In genomic region chr8:79680555-79680954, GRCm38 (mm10) we compare ENCODE assay signal across 8 mouse cellular contexts. TPM values are rescaled to one million over a fixed set of nuclear protein-coding genes. Genes with fewer than 3 reads are reported as not detected.
A peak's percentile ranks its signal among the peaks of the same experiment; 100 is the strongest.
DNase-seq lines count a peak whose midpoint lies in the region; ATAC-seq and TF ChIP-seq lines count a peak whose summit lies in the region.

No protein-coding gene starts in this region.

- H3K9me3 ChIP-seq in lung, embryonic 16.5 days (ENCODE audit: control insufficient read depth, low read length) = no peaks in the 10 kb centered on the region

- WGBS in kidney, adult 2 months = 2% methylated on average over 34 of the region's 34 CpGs
- WGBS in lung, embryonic 16.5 days = 4% methylated on average over 34 of the region's 34 CpGs

- H3K4me2 ChIP-seq in lung, embryonic 16.5 days (ENCODE audit: low read depth, low read length) = peak overlapping the region; percentile 59

- peaks cover 3% of the 10 kb centered on the region; the same call in 1 of the 2 replicates for H3K4me1 ChIP-seq in kidney, adult 2 months (ENCODE audit: control insufficient read depth, insufficient read depth, low read length)
- 0 out of 2 replicates have a peak, but pooled peaks cover 4% of the 10 kb centered on the region for H3K4me1 ChIP-seq in lung, embryonic 16.5 days (replicated peaks; ENCODE audit: control insufficient read depth, insufficient read depth, low read length)

- no peak for TF ChIP-seq CTCF in kidney, adult 2 months (conservative IDR thresholded peaks at IDR 0.05; ENCODE audit: insufficient read depth, insufficient read length, low read depth, low read length)

- H3K9ac ChIP-seq in lung, embryonic 16.5 days (ENCODE audit: low read length) = peak overlapping the region; percentile 53

- no peaks in the 10 kb centered on the region for H3K27me3 ChIP-seq in kidney, adult 2 months (replicated peaks; ENCODE audit: control insufficient read depth, insufficient read depth, low read length)
- no peaks in the 10 kb centered on the region for H3K27me3 ChIP-seq in lung, embryonic 16.5 days (ENCODE audit: control insufficient read depth, insufficient read depth, low read depth, low read length)

- H3K4me3 ChIP-seq in kidney, adult 2 months (ENCODE audit: insufficient read depth, low read depth, low read length) = peak overlapping the region; percentile 59
- peak overlapping the region; percentile 51 for H3K4me3 ChIP-seq in lung, embryonic 16.5 days (ENCODE audit: low read length)

- ATAC-seq in lung, embryonic 16.5 days (ENCODE audit: low read depth) = peak; percentile 88

- peaks cover 3% of the 10 kb centered on the region for H3K36me3 ChIP-seq in kidney, adult 2 months (ENCODE audit: control insufficient read depth, insufficient read depth, low read length)
- H3K36me3 ChIP-seq in lung, embryonic 16.5 days (ENCODE audit: control insufficient read depth, insufficient read depth, low read length) = peaks cover 11% of the 10 kb centered on the region; the same call in 1 of the 2 replicates

- no peak overlapping the region for H3K27ac ChIP-seq in kidney, adult 2 months (ENCODE audit: insufficient read depth, low read depth, low read length)
- H3K27ac ChIP-seq in lung, embryonic 16.5 days (ENCODE audit: low read length) = no peak overlapping the region

- peak; percentile 21 for DNase-seq in CD4-positive, CD25-positive, alpha-beta regulatory T cell, adult 2 months (ENCODE audit: low read depth, low spot score)
- peak; percentile 37 for DNase-seq in MEL-GATA-1-ER (ENCODE audit: extremely low read depth, low read depth)
- peak; percentile 33 for DNase-seq in embryo, embryonic 10 days (ENCODE audit: low spot score)
- peak; percentile 8 for DNase-seq in heart, adult 8-10 months (ENCODE audit: low spot score)
- DNase-seq in kidney, adult 2 months = peak; percentile 13
- DNase-seq in retina, postnatal 1 day = peak; percentile 47
- no peak for DNase-seq in layer of hippocampus, postnatal 25 days (ENCODE audit: extremely low spot score in 1 of 2, low spot score in 1 of 2)

- no peak for TF ChIP-seq POLR2A in kidney, adult 2 months (IDR thresholded peaks at IDR 0.05; ENCODE audit: low read depth, low read length)

RNA-seq across cellular contexts. Expression of gene Abce1, which starts 31.0 kb away (rescaled TPM):
- 10 to 100 TPM; 40.1 to 44.4 (median 43.3) TPM for total RNA-seq in heart, adult 8-10 months (2022)
- polyA plus RNA-seq in kidney, adult 2 months (2012; rRNA removed) = 12.3 and 17.0 TPM in 2 replicates
- 88.0 and 94.9 TPM in 2 replicates for polyA plus RNA-seq in lung, embryonic 16.5 days (2015; fragmentation: Nextera tagmentation; extraction: Ambion mirVana)
- 10 to 100 TPM; 75.8 to 79.3 TPM for total RNA-seq in layer of hippocampus, postnatal 25 days (2021)

RNA-seq across cellular contexts. Expression of gene Anapc10, which starts 31.1 kb away (rescaled TPM):
- 1 to 10 TPM; 3.0 to 4.7 (median 4.2) TPM for total RNA-seq in heart, adult 8-10 months (2022)
- 1.1 and 1.9 TPM in 2 replicates for polyA plus RNA-seq in kidney, adult 2 months (2012; rRNA removed)
- polyA plus RNA-seq in lung, embryonic 16.5 days (2015; fragmentation: Nextera tagmentation; extraction: Ambion mirVana) = 40.1 and 40.2 TPM in 2 replicates
- 10 to 100 TPM in 1 of 2 experiments, 1 to 10 TPM in 1; 8.2 to 12.7 TPM for total RNA-seq in layer of hippocampus, postnatal 25 days (2021)

RNA-seq across cellular contexts. Expression of gene Otud4, which starts 41.1 kb away (rescaled TPM):
- 10 to 100 TPM; 44.8 to 53.7 (median 46.0) TPM for total RNA-seq in heart, adult 8-10 months (2022)
- polyA plus RNA-seq in kidney, adult 2 months (2012; rRNA removed) = 14.0 and 19.1 TPM in 2 replicates
- 13.4 and 14.3 TPM in 2 replicates for polyA plus RNA-seq in lung, embryonic 16.5 days (2015; fragmentation: Nextera tagmentation; extraction: Ambion mirVana)
- 10 to 100 TPM; 36.0 to 36.7 TPM for total RNA-seq in layer of hippocampus, postnatal 25 days (2021)

Comparison
In these comparisons a context has a peak if more than half of its experiments do, and no peak if none do; other contexts are left out.
1. DNase-seq: peak in CD4-positive, CD25-positive, alpha-beta regulatory T cell, adult 2 months (single experiment), MEL-GATA-1-ER (single experiment), embryo, embryonic 10 days (single experiment), heart, adult 8-10 months (single experiment), kidney, adult 2 months (single experiment) and retina, postnatal 1 day (single experiment); none in layer of hippocampus, postnatal 25 days (0 of 2).